Mouse (Mus musculus): ENCODE results near the gene Nrxn3.

GRCm38 (mm10) chr12:90027023-90027422, 1304.3 kb downstream of the Nrxn3 start:
- TF ChIP-seq FLI1 (IDR thresholded peaks at IDR 0.05; ENCODE audit: low read length) (no peak), GATA1 (IDR thresholded peaks at IDR 0.05; ENCODE audit: borderline replicate concordance, low read length) (no peak)
